Comparison of ENCODE assay signal across 21 mouse cellular contexts in genomic region chr13:47862896-47863295, GRCm38 (mm10).
DNase-seq lines count a peak whose midpoint lies in the region; ATAC-seq lines count a peak whose summit lies in the region.
"Had no signal": no experiment of that assay in that cellular context is flagged by ENCODE, and none has a peak within 500 bp of the region (broad histone marks: within the 10 kb centered on the region; RNA-seq: fewer than 3 reads in every experiment).

No protein-coding gene starts in this region.

- no peak for DNase-seq in embryonic facial prominence, embryonic 10.5 days (ENCODE audit: low spot score)
- DNase-seq in lung, postnatal 10 days, result peak; percentile 9
- no peak for DNase-seq in lung, postnatal 14 days
- DNase-seq in adrenal gland, postnatal 14 days, result peak; percentile 65
- no peak for DNase-seq in urinary bladder, postnatal 36 days (ENCODE audit: low spot score in 2 of 2)
- no peak for DNase-seq in heart, embryonic 10.5 days (ENCODE audit: low spot score)
- DNase-seq: cerebellum, adult 11 months; cerebellum, adult 9-11 months; gastrocnemius, adult 2 months; heart, postnatal 4 days; kidney, postnatal 14 days; liver, postnatal 0 days; right cerebral cortex, postnatal 25 days; thymus, postnatal 25 days had no signal

- H3K9me3 ChIP-seq in embryonic facial prominence, embryonic 13.5 days, result no peaks in the 10 kb centered on the region
- no peaks in the 10 kb centered on the region for H3K9me3 ChIP-seq in embryonic facial prominence, embryonic 10.5 days
- H3K9me3 ChIP-seq in heart, embryonic 10.5 days, result no peaks in the 10 kb centered on the region
- H3K9me3 ChIP-seq: forebrain, embryonic 12.5 days; hindbrain, embryonic 15.5 days; stomach, embryonic 15.5 days had no signal

- no peak overlapping the region for H3K9ac ChIP-seq in embryonic facial prominence, embryonic 13.5 days
- H3K9ac ChIP-seq: forebrain, embryonic 12.5 days; hindbrain, embryonic 15.5 days; liver, postnatal 0 days; stomach, embryonic 15.5 days had no signal

- no peak overlapping the region for H3K4me2 ChIP-seq in embryonic facial prominence, embryonic 13.5 days
- H3K4me2 ChIP-seq: forebrain, embryonic 12.5 days; hindbrain, embryonic 15.5 days; liver, embryonic 11.5 days; midbrain, embryonic 11.5 days; stomach, embryonic 15.5 days had no signal

- peaks cover 6% of the 10 kb centered on the region for H3K4me1 ChIP-seq in embryonic facial prominence, embryonic 13.5 days
- H3K4me1 ChIP-seq in embryonic facial prominence, embryonic 10.5 days, result 0 out of 2 replicates have a peak, but pooled peaks cover 3% of the 10 kb centered on the region
- no peaks in the 10 kb centered on the region for H3K4me1 ChIP-seq in heart, embryonic 10.5 days
- H3K4me1 ChIP-seq: hindbrain, embryonic 15.5 days; stomach, embryonic 15.5 days had no signal

- 0 out of 2 replicates have a peak, but pooled peaks have one; percentile 15 for ATAC-seq in embryonic facial prominence, embryonic 13.5 days (ENCODE audit: insufficient number of reproducible peaks, insufficient read depth, low FRiP score, low TSS enrichment, low read depth)
- ATAC-seq: liver, postnatal 0 days had no signal

- no peaks in the 10 kb centered on the region for H3K36me3 ChIP-seq in embryonic facial prominence, embryonic 13.5 days
- no peaks in the 10 kb centered on the region for H3K36me3 ChIP-seq in embryonic facial prominence, embryonic 10.5 days (replicated peaks)
- H3K36me3 ChIP-seq in heart, embryonic 10.5 days, result no peaks in the 10 kb centered on the region
- H3K36me3 ChIP-seq: forebrain, embryonic 12.5 days; hindbrain, embryonic 15.5 days; stomach, embryonic 15.5 days had no signal

- H3K4me3 ChIP-seq in embryonic facial prominence, embryonic 13.5 days, result no peak overlapping the region
- H3K4me3 ChIP-seq in embryonic facial prominence, embryonic 10.5 days, result no peak overlapping the region
- no peak overlapping the region for H3K4me3 ChIP-seq in heart, embryonic 10.5 days
- H3K4me3 ChIP-seq: forebrain, embryonic 12.5 days; gastrocnemius, adult 2 months; hindbrain, embryonic 15.5 days; layer of hippocampus, adult 2 months; stomach, embryonic 15.5 days had no signal

- 38% methylated on average over 3 of the region's 3 CpGs for WGBS in embryonic facial prominence, embryonic 13.5 days
- WGBS in embryonic facial prominence, embryonic 10.5 days, result 59% methylated on average over 3 of the region's 3 CpGs
- 53% methylated on average over 3 of the region's 3 CpGs for WGBS in heart, embryonic 10.5 days

- no peak overlapping the region for H3K27ac ChIP-seq in embryonic facial prominence, embryonic 13.5 days
- H3K27ac ChIP-seq in embryonic facial prominence, embryonic 10.5 days (replicated peaks), result no peak overlapping the region
- no peak overlapping the region for H3K27ac ChIP-seq in heart, embryonic 10.5 days
- H3K27ac ChIP-seq: forebrain, embryonic 12.5 days; gastrocnemius, adult 2 months; hindbrain, embryonic 15.5 days; layer of hippocampus, adult 2 months; stomach, embryonic 15.5 days had no signal

- H3K27me3 ChIP-seq in embryonic facial prominence, embryonic 13.5 days, result no peaks in the 10 kb centered on the region
- H3K27me3 ChIP-seq in embryonic facial prominence, embryonic 10.5 days (replicated peaks; ENCODE audit: low read depth, poor library complexity, severe bottlenecking), result no peaks in the 10 kb centered on the region
- H3K27me3 ChIP-seq in heart, embryonic 10.5 days (ENCODE audit: insufficient read depth, poor library complexity, severe bottlenecking), result no peaks in the 10 kb centered on the region
- H3K27me3 ChIP-seq: forebrain, embryonic 12.5 days; hindbrain, embryonic 15.5 days; stomach, embryonic 15.5 days had no signal

Comparison
In these comparisons a context has a peak if more than half of its experiments do, and no peak if none do; other contexts are left out.
1. DNase-seq: peak in lung, postnatal 10 days (single experiment) and adrenal gland, postnatal 14 days (single experiment); none in embryonic facial prominence, embryonic 10.5 days (single experiment), lung, postnatal 14 days (single experiment), urinary bladder, postnatal 36 days (0 of 2) and heart, embryonic 10.5 days (single experiment).